Mouse (Mus musculus): Measurements from ENCODE around the gene Tas2r115.
"Not testable (repeated sequence)": the region's sequence is repeated elsewhere in the genome, so short reads cannot be mapped to it uniquely, and the experiment has no call there.

Tas2r115 gene

GRCm38 (mm10) chr6:132737935-132738334, at the start of gene Tas2r115:
Gene Tas2r115, minus strand, starts transcription at chr6:132738035.
- DNase-seq (ENCODE audit: low read depth, low spot score): no peak

- DNase-seq (ENCODE audit: low read depth, low spot score): no peak
Measured at GRCm38 (mm10) chr6:132778062-132778461, 40.2 kb upstream of the Tas2r115 start, which contains the start of gene Tas2r136. Gene Tas2r136, minus strand, starts transcription at chr6:132778162.

DNA sequence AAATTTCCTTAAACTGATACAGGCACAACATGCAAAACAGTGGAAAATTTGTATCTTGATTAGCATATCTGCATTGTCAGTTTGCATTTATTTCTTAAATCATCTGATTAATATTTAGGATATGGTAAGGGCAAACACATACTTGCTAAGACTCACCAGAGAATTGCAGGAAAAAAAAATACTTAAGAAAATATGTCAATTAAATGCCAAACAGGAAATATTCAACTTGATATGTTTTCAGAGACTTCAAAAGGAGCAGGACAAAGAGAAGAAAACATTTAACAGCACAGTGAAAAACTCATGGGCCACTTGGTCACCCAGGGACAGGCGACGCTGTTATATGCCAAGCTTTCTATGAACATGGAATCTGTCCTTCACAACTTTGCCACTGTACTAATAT, 24.0 kb upstream of the Tas2r115 start, which contains the start of gene Tas2r102:
Gene Tas2r102 (plus strand): TSS at position 301 of the 400 bp plus-strand sequence.
- no peak for DNase-seq (ENCODE audit: low read depth, low spot score)

DNA sequence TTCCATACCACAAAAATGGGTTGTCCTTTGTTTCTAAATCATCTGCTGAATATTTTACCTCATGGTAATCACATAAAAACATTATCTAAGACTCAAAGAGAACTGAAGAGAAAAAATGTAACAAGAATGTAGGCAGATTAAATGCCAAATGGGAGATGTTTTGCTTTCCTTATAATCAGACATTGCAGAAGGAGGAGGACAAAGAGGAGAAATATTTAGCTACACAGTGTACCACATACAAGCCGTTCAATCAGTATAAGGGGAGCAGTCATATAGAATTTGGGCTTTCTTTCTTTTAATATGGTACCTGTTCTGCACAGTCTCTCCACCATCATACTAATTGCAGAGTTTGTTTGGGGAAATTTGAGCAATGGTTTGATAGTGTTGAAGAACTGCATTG, 16.6 kb upstream of the Tas2r115 start, which contains the start of gene Tas2r124:
Gene Tas2r124 (plus strand): TSS at position 301 of the 400 bp plus-strand sequence.
- no peak for DNase-seq (ENCODE audit: low read depth, low spot score)

GRCm38 (mm10) chr6:132750206-132750605, 12.4 kb upstream of the Tas2r115 start:
- no peak for DNase-seq (ENCODE audit: low read depth, low spot score)

DNA sequence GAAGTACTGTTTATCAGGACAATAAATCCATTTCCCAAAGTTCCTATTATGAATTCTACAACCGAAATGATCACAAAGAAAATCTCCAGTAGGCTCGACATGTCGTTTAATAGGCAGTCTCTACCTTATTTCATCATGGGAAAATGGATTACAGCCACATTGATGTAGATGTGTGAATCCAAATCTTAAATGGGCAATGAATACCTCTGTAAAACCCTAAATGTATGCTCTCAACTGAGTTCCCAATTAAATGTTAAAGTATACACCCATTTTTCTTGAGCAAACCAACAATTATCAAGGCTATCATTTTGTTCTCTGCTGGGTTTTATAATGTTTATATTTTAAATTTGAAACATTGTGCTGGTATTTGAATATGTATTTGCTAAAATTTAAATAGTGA, 26.0 kb downstream of the Tas2r115 start, which contains the start of gene Tas2r122:
Gene Tas2r122 (minus strand): TSS at position 101 of the 400 bp plus-strand sequence.
- DNase-seq (ENCODE audit: low read depth, low spot score): no peak

GRCm38 (mm10) chr6:132700907-132701306, 36.9 kb downstream of the Tas2r115 start, which contains the start of gene Tas2r121:
Gene Tas2r121, minus strand, starts transcription at chr6:132701007.
- no peak for DNase-seq (ENCODE audit: low read depth, low spot score)

- not testable (repeated sequence) for DNase-seq (ENCODE audit: low read depth, low spot score)
Measured at GRCm38 (mm10) chr6:132691596-132691995, 46.2 kb downstream of the Tas2r115 start.
